Mouse (Mus musculus) thymus, adult 2 months (tissue): ENCODE results near the gene Gm9767.

ENCODE experiments used
- CTCF ChIP-seq: fragments of 200-500 bp; IDR thresholded peaks from 2 replicates; pipeline ENCODE4 v1.5.1; 2012; ENCODE audit warnings: mild to moderate bottlenecking, control low read depth, low read length, moderate library complexity, borderline replicate concordance; ENCODE audit not compliant: control insufficient read depth, poor library complexity, insufficient read depth; ENCODE audit errors: extremely low read depth
- POLR2A ChIP-seq: fragments of 200-500 bp; IDR thresholded peaks from 2 replicates; pipeline ENCODE4 v1.6.1; 2012; ENCODE audit warnings: mild to moderate bottlenecking, low read length, control low read depth, moderate library complexity; ENCODE audit not compliant: control insufficient read depth, poor library complexity, insufficient read depth; ENCODE audit errors: extremely low read depth

DNA sequence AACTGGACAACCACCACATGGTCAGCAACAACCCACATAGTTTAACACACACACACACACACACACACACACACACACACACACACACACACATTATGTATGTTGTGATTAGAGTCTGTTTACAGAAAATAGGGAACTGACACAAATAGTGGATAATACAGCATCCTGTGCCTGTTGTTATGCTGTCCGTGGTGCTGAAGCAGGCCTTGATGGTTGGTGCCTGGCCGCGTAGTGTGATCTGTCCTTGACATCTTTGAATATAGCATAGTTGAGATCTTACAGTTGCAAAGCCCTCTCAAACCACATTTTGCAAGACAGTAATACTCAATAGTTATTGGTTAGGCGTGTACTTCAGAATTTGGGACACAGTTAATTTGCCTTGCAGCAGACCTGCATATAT is 4.0 kb downstream of the Gm9767 start:
- no peak for TF ChIP-seq CTCF
- TF ChIP-seq POLR2A: no peak
